Mouse (Mus musculus): ENCODE measurements around the gene Thyn1. TPM values are rescaled to one million over a fixed set of nuclear protein-coding genes. Genes with fewer than 3 reads are reported as not detected.

The Thyn1 gene
- total and polyA plus RNA-seq, 3 experiments: 105 to 130 TPM; not detected in 1

DNA sequence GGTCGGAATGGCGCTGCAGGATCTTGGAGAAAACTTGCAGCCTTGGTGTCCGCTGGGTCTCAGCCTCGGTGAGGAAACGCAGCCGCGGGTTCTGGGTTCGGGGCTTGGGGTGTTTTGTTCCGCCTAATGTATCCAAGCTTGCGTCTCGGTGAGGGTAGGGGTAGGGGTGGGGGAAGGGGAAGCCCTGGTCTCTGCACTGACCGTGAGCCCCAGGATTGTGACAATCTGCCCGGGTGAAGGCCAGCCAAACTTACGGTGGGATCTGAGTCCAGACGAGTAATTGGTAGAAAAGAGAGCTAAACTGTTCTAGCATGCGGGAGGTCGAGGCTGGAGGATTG is 31.2 kb downstream of the Thyn1 start:
- Histone ChIP-seq H3K4me3 (ENCODE audit: control insufficient read depth in 1 of 2, insufficient read depth in 1 of 2, low read depth in 2 of 2, low read length in 2 of 2) (peak overlapping the region; percentile 84 to 88), H3K36me3 (ENCODE audit: control insufficient read depth in 1 of 2, insufficient read depth in 2 of 2, low read length in 2 of 2) (peaks cover 0 to 32% of the 10 kb centered on the region in 2 experiments; a peak in 3 of 4 replicates), H3K79me2 (ENCODE audit: control insufficient read depth, insufficient read depth, low read length, poor library complexity) (peaks cover 62% of the 10 kb centered on the region), H3K9me3 (replicated peaks; ENCODE audit: insufficient read depth, low read length) (no peaks in the 10 kb centered on the region), H3K9ac (ENCODE audit: control insufficient read depth, low read depth, low read length, poor library complexity, severe bottlenecking) (peak overlapping the region; percentile 79), H3K27me3 (ENCODE audit: control insufficient read depth in 1 of 2, insufficient read depth in 2 of 2, low read length in 2 of 2) (no peaks in the 10 kb centered on the region), H3K4me1 (ENCODE audit: control insufficient read depth in 1 of 2, insufficient read depth in 2 of 2, low read length in 2 of 2) (peaks cover 11 to 27% of the 10 kb centered on the region in 2 experiments), H3K27ac (ENCODE audit: control insufficient read depth, low read depth, low read length) (peak overlapping the region; percentile 26; the same call in 1 of the 2 replicates)
- DNase-seq (ENCODE audit: low read depth, low spot score): no peak
- TF ChIP-seq POLR2AphosphoS2 (IDR thresholded peaks at IDR 0.05; ENCODE audit: low read length): 0 out of 2 replicates have a peak, but pooled peaks have one; percentile 22
- no peak for TF ChIP-seq EP300 (IDR thresholded peaks at IDR 0.05; ENCODE audit: low read depth in 1 of 2, low read length in 2 of 2)

DNA sequence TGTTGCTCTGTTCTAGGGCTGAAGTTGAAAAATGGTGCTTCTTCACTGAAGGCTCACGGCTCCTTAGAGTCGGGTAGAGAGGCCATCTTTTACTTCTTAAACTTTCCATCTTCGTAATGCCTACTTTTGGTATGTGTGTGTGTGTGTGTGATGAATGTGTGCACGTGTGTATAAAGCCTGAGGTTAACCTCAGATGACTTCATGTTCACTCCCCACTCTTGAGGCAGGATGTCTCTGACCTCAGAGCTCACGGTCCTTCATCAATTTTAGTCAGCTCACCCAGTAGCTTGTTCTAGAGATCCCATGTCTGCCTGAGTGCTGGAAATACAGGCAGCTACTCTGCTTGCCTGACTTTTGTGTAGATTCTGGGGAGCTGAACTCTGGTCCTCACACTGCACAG is 44.4 kb downstream of the Thyn1 start:
- no peaks in the 10 kb centered on the region for H3K27me3 ChIP-seq (ENCODE audit: control insufficient read depth in 1 of 2, insufficient read depth in 2 of 2, low read length in 2 of 2)
- no peaks in the 10 kb centered on the region; the same call in 1 of the 2 replicates for H3K79me2 ChIP-seq (ENCODE audit: control insufficient read depth, insufficient read depth, low read length, poor library complexity)
- H3K36me3 ChIP-seq (ENCODE audit: control insufficient read depth in 1 of 2, insufficient read depth in 2 of 2, low read length in 2 of 2): peaks cover 0 to 17% of the 10 kb centered on the region in 2 experiments; a peak in 2 of 4 replicates
- no peak for DNase-seq (ENCODE audit: low read depth, low spot score)
- no peak overlapping the region for H3K27ac ChIP-seq (ENCODE audit: control insufficient read depth, low read depth, low read length)
- H3K9me3 ChIP-seq (replicated peaks; ENCODE audit: insufficient read depth, low read length): no peaks in the 10 kb centered on the region
- no peak overlapping the region for H3K4me3 ChIP-seq (ENCODE audit: control insufficient read depth in 1 of 2, insufficient read depth in 1 of 2, low read depth in 2 of 2, low read length in 2 of 2)
- H3K9ac ChIP-seq (ENCODE audit: control insufficient read depth, low read depth, low read length, poor library complexity, severe bottlenecking): no peak overlapping the region
- no peak for TF ChIP-seq TAL1 (IDR thresholded peaks at IDR 0.05; ENCODE audit: low read length)
- no peak for TF ChIP-seq MAZ (IDR thresholded peaks at IDR 0.05; ENCODE audit: low read depth, low read length)
- TF ChIP-seq SIN3A (IDR thresholded peaks at IDR 0.05; ENCODE audit: low read length): no peak
- TF ChIP-seq POLR2AphosphoS2 (IDR thresholded peaks at IDR 0.05; ENCODE audit: low read length): no peak
- no peak for TF ChIP-seq CTCF (IDR thresholded peaks at IDR 0.05 in 2 of 3, conservative IDR thresholded peaks at IDR 0.05 in 1 of 3; ENCODE audit: control insufficient read depth in 1 of 3, insufficient read depth in 1 of 3, low read depth in 2 of 3, low read length in 3 of 3, poor library complexity in 1 of 3, severe bottlenecking in 1 of 3)
- TF ChIP-seq EP300 (IDR thresholded peaks at IDR 0.05; ENCODE audit: low read depth in 1 of 2, low read length in 2 of 2): no peak
- TF ChIP-seq RAD21 (IDR thresholded peaks at IDR 0.05; ENCODE audit: low read depth, low read length): no peak
- TF ChIP-seq JUND (IDR thresholded peaks at IDR 0.05; ENCODE audit: low read depth, low read length): no peak
- no peak for TF ChIP-seq KAT2A (conservative IDR thresholded peaks at IDR 0.05; ENCODE audit: low read depth, low read length)
- no peak for TF ChIP-seq USF2 (IDR thresholded peaks at IDR 0.05; ENCODE audit: borderline replicate concordance in 1 of 2, insufficient read depth in 1 of 2, low read depth in 1 of 2, low read length in 2 of 2)
- TF ChIP-seq MAX (IDR thresholded peaks at IDR 0.05; ENCODE audit: low read length): no peak
- no peak for TF ChIP-seq HCFC1 (IDR thresholded peaks at IDR 0.05; ENCODE audit: low read depth, low read length)
- TF ChIP-seq CHD1 (IDR thresholded peaks at IDR 0.05; ENCODE audit: low read depth, low read length): no peak
- TF ChIP-seq NRF1 (IDR thresholded peaks at IDR 0.05; ENCODE audit: insufficient read depth, low read depth, low read length, poor library complexity, severe bottlenecking): no peak
- no peak for TF ChIP-seq MYC (IDR thresholded peaks at IDR 0.05; ENCODE audit: low read depth, low read length)
- TF ChIP-seq TCF12 (IDR thresholded peaks at IDR 0.05; ENCODE audit: low read depth, low read length): no peak
- TF ChIP-seq GABPA (IDR thresholded peaks at IDR 0.05; ENCODE audit: low read depth, low read length): no peak
- TF ChIP-seq MEF2A (IDR thresholded peaks at IDR 0.05; ENCODE audit: extremely low read depth, insufficient replicate concordance, low read depth, low read length, poor library complexity, severe bottlenecking): no peak
- TF ChIP-seq POLR2AphosphoS5 (IDR thresholded peaks at IDR 0.05; ENCODE audit: borderline replicate concordance, low read depth, low read length): no peak
- H3K4me1 ChIP-seq (ENCODE audit: control insufficient read depth in 1 of 2, insufficient read depth in 2 of 2, low read length in 2 of 2): no peaks in the 10 kb centered on the region

Data from MEL (cell line).